Mouse (Mus musculus) olfactory bulb, adult 2 months (tissue): ENCODE data around the gene Slc35d2.

ENCODE experiments used
- CTCF ChIP-seq: fragments of 200-500 bp; IDR thresholded peaks from 2 replicates; pipeline ENCODE4 v1.5.1; 2012; ENCODE audit warnings: low read depth, mild to moderate bottlenecking, low read length, moderate library complexity; ENCODE audit not compliant: insufficient read depth
- POLR2A ChIP-seq: fragments of 200-500 bp; IDR thresholded peaks from 2 replicates; pipeline ENCODE4 v1.6.1; 2012; ENCODE audit warnings: mild to moderate bottlenecking, low read depth, low read length, moderate library complexity; ENCODE audit not compliant: insufficient read depth

GRCm38 (mm10) chr13:64124886-64125285 is 4.3 kb downstream of the Slc35d2 start:
- TF ChIP-seq CTCF, result no peak
- no peak for TF ChIP-seq POLR2A
